Mouse (Mus musculus) heart, embryonic 12.5 days (tissue): ENCODE results near the gene Dvl2. TPM values are rescaled to one million over a fixed set of nuclear protein-coding genes. Genes with fewer than 3 reads are reported as not detected.
A peak's percentile ranks its signal among the peaks of the same experiment; 100 is the strongest.

ENCODE experiments used
- ATAC-seq: fragments of 200-750 bp; cut with Nextera tagmentation; 2 replicates; pipeline ENCODE4 v1.8.0; 2017; ENCODE audit warnings: moderate TSS enrichment, moderate library complexity; ENCODE audit not compliant: insufficient number of reproducible peaks, low FRiP score
- H3K27ac ChIP-seq: fragments of 300-500 bp; sonication (generic); 2 replicates; pipeline ENCODE4 v1.5.1; 2016; ENCODE audit warnings: mild to moderate bottlenecking, moderate library complexity; ENCODE audit not compliant: poor library complexity, severe bottlenecking
- H3K27me3 ChIP-seq: fragments of 300-500 bp; sonication (generic); replicated peaks from 2 replicates; pipeline ENCODE4 v1.6.1; 2016; ENCODE audit warnings: mild to moderate bottlenecking, moderate library complexity
- H3K36me3 ChIP-seq: fragments of 300-500 bp; sonication (generic); 2 replicates; pipeline ENCODE4 v1.6.1; 2016; ENCODE audit warnings: mild to moderate bottlenecking, moderate library complexity
- H3K4me1 ChIP-seq: fragments of 300-500 bp; sonication (generic); replicated peaks from 2 replicates; pipeline ENCODE4 v1.6.1; 2016; ENCODE audit warnings: mild to moderate bottlenecking
- H3K4me2 ChIP-seq: fragments of 300-500 bp; sonication (generic); 2 replicates; pipeline ENCODE4 v1.6.1; 2016; ENCODE audit warnings: mild to moderate bottlenecking, moderate library complexity
- H3K4me3 ChIP-seq: fragments of 300-500 bp; sonication (generic); 2 replicates; pipeline ENCODE4 v1.5.1; 2016; ENCODE audit warnings: mild to moderate bottlenecking
- H3K9ac ChIP-seq: fragments of 300-500 bp; sonication (generic); 2 replicates; pipeline ENCODE4 v1.6.1; 2016; ENCODE audit warnings: mild to moderate bottlenecking, moderate library complexity
- H3K9me3 ChIP-seq: fragments of 300-500 bp; sonication (generic); replicated peaks from 2 replicates; pipeline ENCODE4 v1.6.1; 2016; ENCODE audit warnings: mild to moderate bottlenecking, moderate library complexity
- WGBS: fragments of 180-500 bp; shearing (Covaris S2); methylation state at CpG from one replicate; pipeline ENCODE4 v1.1.7; 2016; 5-methylcytosine and 5-hydroxymethylcytosine counted together
- polyA plus RNA-seq: library from polyadenylated mRNA; unstranded; fragments of >200 nt; fragmentation: Nextera tagmentation; extraction: Ambion mirVana; gene quantifications from 2 replicates; pipeline ENCODE4 v1.2.1, GENCODE M21; 2016

The Dvl2 gene
- polyA plus RNA-seq, 1 experiment from 2014 or later = 25.8 TPM

GRCm38 (mm10) chr11:69966006-69966859, 34.2 kb upstream of the Dvl2 start:
- Histone ChIP-seq H3K4me1 (peaks cover 18% of the 10 kb centered on the region), H3K27me3 (peaks cover 68% of the 10 kb centered on the region), H3K9ac (peak overlapping the region; percentile 64), H3K4me3 (peak overlapping the region; percentile 49), H3K27ac (no peak overlapping the region), H3K36me3 (peaks cover 31% of the 10 kb centered on the region), H3K9me3 (no peaks in the 10 kb centered on the region), H3K4me2 (peak overlapping the region; percentile 76)
- ATAC-seq = peak; percentile 58; the same call in 1 of the 2 replicates
- WGBS = 1% methylated on average over 59 of the region's 59 CpGs

GRCm38 (mm10) chr11:69966860-69967517, 33.4 kb upstream of the Dvl2 start:
- Histone ChIP-seq H3K9me3 (no peaks in the 10 kb centered on the region), H3K27me3 (peaks cover 61% of the 10 kb centered on the region), H3K9ac (peak overlapping the region; percentile 64), H3K27ac (no peak overlapping the region), H3K4me2 (peak overlapping the region; percentile 76), H3K4me3 (peak overlapping the region; percentile 49), H3K4me1 (peaks cover 18% of the 10 kb centered on the region), H3K36me3 (peaks cover 36% of the 10 kb centered on the region)
- no peak for ATAC-seq
- WGBS = 34% methylated on average over 17 of the region's 17 CpGs

- no peak for ATAC-seq
- no peaks in the 10 kb centered on the region for H3K9me3 ChIP-seq
- 80% methylated on average over 4 of the region's 4 CpGs for WGBS
- H3K4me2 ChIP-seq = no peak overlapping the region
- peaks cover 53% of the 10 kb centered on the region for H3K36me3 ChIP-seq
- H3K27ac ChIP-seq = no peak overlapping the region
- peaks cover 44% of the 10 kb centered on the region for H3K27me3 ChIP-seq
- peaks cover 18% of the 10 kb centered on the region for H3K4me1 ChIP-seq
- H3K4me3 ChIP-seq = no peak overlapping the region
- no peak overlapping the region for H3K9ac ChIP-seq
Measured at GRCm38 (mm10) chr11:69968793-69969192, 31.6 kb upstream of the Dvl2 start.

GRCm38 (mm10) chr11:69970222-69970621, 30.2 kb upstream of the Dvl2 start:
- Histone ChIP-seq H3K4me3 (no peak overlapping the region), H3K4me1 (peaks cover 17% of the 10 kb centered on the region), H3K9ac (no peak overlapping the region), H3K9me3 (no peaks in the 10 kb centered on the region), H3K36me3 (peaks cover 67% of the 10 kb centered on the region), H3K27ac (no peak overlapping the region), H3K4me2 (no peak overlapping the region), H3K27me3 (peaks cover 30% of the 10 kb centered on the region)
- no peak for ATAC-seq
- WGBS = 83% methylated on average over 6 of the region's 6 CpGs

GRCm38 (mm10) chr11:69970775-69971174, 29.6 kb upstream of the Dvl2 start:
- peaks cover 26% of the 10 kb centered on the region for H3K27me3 ChIP-seq
- peaks cover 13% of the 10 kb centered on the region for H3K4me1 ChIP-seq
- no peak overlapping the region for H3K4me2 ChIP-seq
- H3K27ac ChIP-seq = no peak overlapping the region
- no peak overlapping the region for H3K9ac ChIP-seq
- ATAC-seq = no peak
- no peaks in the 10 kb centered on the region for H3K9me3 ChIP-seq
- H3K36me3 ChIP-seq = peaks cover 73% of the 10 kb centered on the region
- H3K4me3 ChIP-seq = no peak overlapping the region
- 78% methylated on average over 3 of the region's 3 CpGs for WGBS

- Histone ChIP-seq H3K9ac (no peak overlapping the region), H3K9me3 (no peaks in the 10 kb centered on the region), H3K36me3 (peaks cover 77% of the 10 kb centered on the region), H3K27me3 (no peaks in the 10 kb centered on the region), H3K4me1 (peaks cover 4% of the 10 kb centered on the region), H3K27ac (no peak overlapping the region), H3K4me3 (no peak overlapping the region), H3K4me2 (no peak overlapping the region)
- 92% methylated on average over 2 of the region's 2 CpGs for WGBS
- ATAC-seq = no peak
Measured at GRCm38 (mm10) chr11:69974907-69975306, 25.5 kb upstream of the Dvl2 start.

GRCm38 (mm10) chr11:69976271-69976670, 24.1 kb upstream of the Dvl2 start:
- Histone ChIP-seq H3K9me3 (no peaks in the 10 kb centered on the region), H3K27me3 (no peaks in the 10 kb centered on the region), H3K9ac (no peak overlapping the region), H3K27ac (no peak overlapping the region), H3K4me3 (no peak overlapping the region), H3K36me3 (peaks cover 68% of the 10 kb centered on the region), H3K4me1 (peaks cover 4% of the 10 kb centered on the region), H3K4me2 (no peak overlapping the region)
- 35% methylated on average over 4 of the region's 4 CpGs for WGBS
- no peak for ATAC-seq

- no peaks in the 10 kb centered on the region for H3K27me3 ChIP-seq
- peak overlapping the region; percentile 99 for H3K27ac ChIP-seq
- H3K4me1 ChIP-seq = peaks cover 24% of the 10 kb centered on the region
- no peaks in the 10 kb centered on the region for H3K9me3 ChIP-seq
- H3K4me2 ChIP-seq = peak overlapping the region; percentile 94
- peaks cover 46% of the 10 kb centered on the region for H3K36me3 ChIP-seq
- 2% methylated on average over 16 of the region's 16 CpGs for WGBS
- peak overlapping the region; percentile 87 for H3K4me3 ChIP-seq
- H3K9ac ChIP-seq = peak overlapping the region; percentile 89
- no peak for ATAC-seq
Measured at GRCm38 (mm10) chr11:69979827-69980195, 20.6 kb upstream of the Dvl2 start.

- Histone ChIP-seq H3K36me3 (peaks cover 46% of the 10 kb centered on the region), H3K27ac (peak overlapping the region; percentile 99), H3K9ac (peak overlapping the region; percentile 98), H3K4me2 (peak overlapping the region; percentile 94), H3K9me3 (no peaks in the 10 kb centered on the region), H3K4me1 (peaks cover 24% of the 10 kb centered on the region), H3K4me3 (peak overlapping the region; percentile 87), H3K27me3 (no peaks in the 10 kb centered on the region)
- WGBS = under 1% methylated on average over 41 of the region's 60 CpGs
- peak; percentile 96 for ATAC-seq
Measured at GRCm38 (mm10) chr11:69980196-69981140, 19.9 kb upstream of the Dvl2 start.

- Histone ChIP-seq H3K27me3 (no peaks in the 10 kb centered on the region), H3K9ac (peak within 1 kb of the TSS; percentile 98), H3K4me2 (peak within 1 kb of the TSS; percentile 94), H3K4me1 (peaks cover 24% of the 10 kb centered on the region), H3K4me3 (peak within 1 kb of the TSS; percentile 87), H3K27ac (peak within 1 kb of the TSS; percentile 99), H3K9me3 (no peaks in the 10 kb centered on the region), H3K36me3 (peaks cover 44% of the 10 kb centered on the region)
- 0 out of 2 replicates have a peak, but pooled peaks have one; percentile 0 for ATAC-seq
- under 1% methylated on average over 43 of the region's 43 CpGs for WGBS
Measured at GRCm38 (mm10) chr11:69981141-69981762, 19.1 kb upstream of the Dvl2 start, which contains the start of gene Ctdnep1. Gene Ctdnep1 (plus strand): TSS chr11:69981156.
